Mouse (Mus musculus): ENCODE measurements at regions not wholly inside any gene's neighbourhood (a gene's known extent, or its start where the extent isn't known, plus 50 kb on each side); places are given as distances from the start of the nearest gene placed in this dataset.

GRCm38 (mm10) chr6:148710406-148710805 lies 120.9 kb downstream of the Ipo8 start:
- no peak for TF ChIP-seq CTCF (IDR thresholded peaks at IDR 0.05; ENCODE audit: low read depth)
- no peak for TF ChIP-seq EP300 (optimal IDR thresholded peaks at IDR 0.05)

Measured in stomach, postnatal 0 days (tissue).